Mouse (Mus musculus) v-Abl transformed pro-B cells (cell line): ENCODE measurements around the gene Gjb2.

ENCODE experiments used
- in situ Hi-C, 2 experiments: fragments of 400-800 bp; cut with MboI; formaldehyde crosslinking; loops; one replicate each; pipeline ENCODE4 v1.15.1; 2025; ENCODE audit not compliant: unreplicated experiment in 2 of 2

Gene Gjb2

DNA sequence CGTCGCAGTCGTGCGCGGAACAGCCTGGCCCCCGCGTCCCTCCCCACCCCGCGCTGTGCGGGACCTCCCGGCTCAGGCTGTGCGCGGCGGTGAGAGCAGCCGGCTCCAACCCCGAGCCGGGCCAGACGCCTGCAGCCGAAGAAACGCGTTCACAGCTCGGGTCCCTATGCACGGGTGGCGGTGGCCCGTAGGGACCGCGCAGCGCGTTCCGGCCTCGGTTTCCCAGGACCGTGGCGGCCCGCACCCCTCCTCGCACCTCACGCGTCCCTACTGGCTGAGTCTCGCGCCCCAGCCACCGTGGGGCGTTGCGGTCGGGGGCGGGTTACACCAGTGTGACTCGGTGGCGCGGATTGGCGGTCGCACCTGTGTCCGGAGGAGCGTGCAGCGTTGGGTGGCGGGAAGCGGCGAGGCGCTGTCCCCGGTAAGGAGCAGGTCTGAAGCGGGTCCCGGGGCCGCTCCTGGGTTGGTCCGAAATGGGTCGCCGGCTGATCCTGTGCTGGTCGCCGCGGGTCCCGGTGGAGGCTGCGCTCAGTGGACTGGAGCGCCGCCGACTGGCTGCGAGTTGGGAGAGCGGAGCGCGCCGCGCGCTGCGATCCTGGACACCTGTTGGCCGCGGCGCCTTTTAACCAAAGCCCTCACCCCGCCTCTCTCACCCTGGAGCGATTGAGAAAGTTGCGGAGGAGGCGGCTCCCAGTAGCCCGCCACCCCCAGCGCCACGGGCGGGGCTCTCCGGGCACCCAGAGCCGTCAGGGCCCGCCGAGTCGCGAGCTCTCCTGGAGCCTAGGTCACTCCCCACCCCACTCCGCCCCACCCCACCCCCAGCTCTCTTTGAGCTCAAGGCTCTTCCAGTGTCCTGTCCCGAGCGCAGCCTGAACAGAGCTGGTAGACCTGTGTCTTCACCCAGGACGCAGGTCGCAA, at the start of gene Gjb2:
Gene Gjb2, minus strand, starts transcription at position 597 of the 918 bp plus-strand sequence.
- in situ Hi-C loops, result loop anchor here in 1 of 2 experiments (25.0 kb wide), 1 partner anchor 533 kb away; no protein-coding TSS in a partner anchor

DNA sequence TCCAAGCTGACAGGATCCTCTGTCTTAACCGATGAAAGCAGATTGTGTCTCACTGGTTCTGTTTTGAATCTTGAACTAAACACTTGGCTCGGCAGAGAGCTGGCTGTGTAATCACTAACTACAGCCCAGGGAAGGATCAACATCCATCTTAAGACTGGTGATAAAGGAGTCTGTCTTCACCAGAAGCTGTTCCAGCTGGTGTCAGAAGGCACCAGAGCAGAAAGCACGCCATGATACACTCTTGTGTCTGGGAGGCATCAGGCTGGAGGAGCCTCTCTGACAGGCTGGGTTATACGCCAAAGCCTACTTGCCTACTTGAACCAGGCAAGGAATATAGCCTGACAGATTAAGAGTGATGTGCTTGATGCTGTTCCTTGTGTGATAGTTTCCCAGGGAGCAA, 41.2 kb upstream of the Gjb2 start:
- in situ Hi-C loops, result no loop called here

DNA sequence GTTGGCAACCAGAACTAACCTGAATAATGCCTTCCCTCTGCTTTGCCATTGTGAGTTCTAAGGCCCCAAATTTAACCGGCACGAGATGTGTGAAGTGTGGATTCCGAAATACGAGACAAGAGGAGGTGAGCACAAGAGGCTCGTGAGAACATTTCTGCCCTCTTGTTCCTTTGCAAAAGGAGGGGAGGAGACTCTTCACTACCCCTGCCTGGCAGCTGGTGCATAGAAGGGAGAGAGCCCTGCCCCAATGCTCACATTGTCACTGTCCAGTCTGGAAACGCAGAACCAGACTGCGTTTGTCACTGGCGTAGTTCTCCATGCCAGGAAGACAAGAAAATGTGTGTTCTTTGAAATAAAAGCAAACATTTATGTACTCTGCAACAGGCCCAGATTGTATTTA, 30.8 kb upstream of the Gjb2 start:
- in situ Hi-C loops, result no loop called here

DNA sequence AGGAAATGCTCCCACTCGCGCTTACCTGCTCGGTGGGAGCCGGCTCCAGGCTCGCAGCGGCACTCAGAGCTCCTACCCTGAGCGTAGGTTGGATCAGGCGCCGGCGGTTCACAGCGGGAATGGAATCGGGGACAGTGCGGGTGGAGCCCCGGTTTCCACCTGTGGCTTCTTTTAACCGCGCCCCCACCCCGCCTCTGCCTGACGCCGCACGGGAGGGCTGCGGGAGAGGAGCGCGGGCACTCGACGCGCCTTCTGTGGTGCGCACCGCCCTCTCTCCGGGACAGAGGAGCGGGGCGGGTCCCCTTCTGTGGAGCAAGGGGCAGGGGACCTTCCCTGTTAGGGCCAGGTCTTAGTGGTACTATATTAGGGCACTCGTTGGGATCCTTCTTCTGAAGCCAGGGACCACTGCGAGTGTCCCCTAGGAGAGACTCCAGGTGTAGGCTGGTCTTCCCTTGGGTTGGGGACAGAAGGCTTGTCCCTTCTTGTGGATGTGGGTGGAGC, 28.7 kb upstream of the Gjb2 start, which contains the start of gene Gjb6:
Gene Gjb6, minus strand, starts transcription at position 451 of the 501 bp plus-strand sequence.
- in situ Hi-C loops, result no loop called here

DNA sequence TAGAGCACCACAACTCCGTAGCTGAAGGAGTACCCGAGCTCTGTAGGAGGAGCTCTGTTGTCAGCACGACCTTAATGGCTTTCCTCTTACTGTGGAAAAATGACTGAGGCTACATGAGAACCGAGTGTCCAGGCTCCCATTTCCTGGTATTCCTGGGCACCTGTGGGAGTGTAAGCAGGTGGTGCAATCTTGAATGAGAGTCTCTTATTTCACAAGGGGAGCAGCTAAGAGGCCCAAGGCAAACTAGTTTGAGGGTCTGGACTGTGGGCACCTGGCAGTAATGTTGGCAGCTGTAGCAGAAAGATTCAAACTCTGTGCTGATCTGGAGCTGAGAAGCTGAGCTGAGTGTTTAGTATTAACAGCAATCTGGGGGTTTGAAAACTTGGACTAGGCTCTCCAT, 22.9 kb upstream of the Gjb2 start:
- in situ Hi-C loops, result no loop called here

DNA sequence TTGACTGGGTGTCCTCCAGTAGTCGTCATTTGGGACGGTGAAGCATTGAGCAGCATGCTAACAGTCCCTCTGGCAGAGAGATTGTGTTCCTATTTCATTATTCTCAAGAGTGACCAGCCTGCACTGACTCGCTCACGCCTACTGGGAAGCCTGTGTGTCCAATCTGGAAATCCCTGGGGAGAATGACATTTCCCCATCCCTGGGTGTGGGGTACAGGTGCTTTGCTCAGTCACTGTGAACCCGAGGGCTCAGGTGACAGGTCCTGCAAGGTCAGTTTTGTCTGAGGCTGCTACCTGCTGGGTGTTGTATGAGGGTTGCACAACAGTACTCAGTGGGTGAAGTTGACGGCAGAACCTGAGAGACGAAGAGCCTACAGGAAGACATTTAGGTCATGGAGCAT, 17.8 kb upstream of the Gjb2 start:
- in situ Hi-C loops, result loop anchor here in 1 of 2 experiments (25.0 kb wide), 1 partner anchor 515 kb away; no protein-coding TSS in a partner anchor

DNA sequence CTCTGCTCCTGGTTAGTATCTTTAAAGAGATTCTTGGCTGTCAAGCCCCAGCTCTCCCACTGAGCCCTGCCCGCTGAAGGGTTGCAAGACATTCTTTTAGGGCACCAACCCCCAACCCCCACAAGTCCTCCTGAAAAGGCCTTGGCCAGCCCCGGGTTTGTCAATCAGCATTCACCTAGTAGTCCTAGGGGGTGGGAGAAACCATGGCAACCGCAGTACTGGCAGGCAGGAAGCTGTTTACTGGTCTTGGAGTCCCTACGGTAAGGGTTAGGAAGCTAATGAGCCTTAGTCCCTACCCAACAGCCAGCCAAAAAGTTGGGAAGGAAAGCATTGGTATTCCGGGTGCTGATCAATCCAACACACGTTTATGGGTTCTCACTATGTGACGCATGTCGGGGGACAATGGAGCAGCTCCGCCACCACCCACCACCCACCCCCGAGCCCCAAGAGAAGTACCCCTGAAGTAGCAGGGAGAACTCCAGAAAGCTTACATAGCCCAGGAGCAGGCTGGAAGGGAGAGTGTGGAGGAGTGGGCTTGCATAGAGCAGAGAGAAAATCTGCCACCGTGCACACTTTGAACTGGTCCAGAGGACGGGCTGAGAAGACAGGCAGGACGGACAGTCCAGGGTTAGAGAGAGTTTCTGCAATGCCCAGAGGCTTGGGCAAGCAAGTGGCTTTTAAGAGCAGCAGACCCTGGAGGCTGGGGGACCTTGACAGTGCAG, 11.5 kb upstream of the Gjb2 start, which contains the start of gene Gm4491:
Gene Gm4491, minus strand, starts transcription at position 61 of the 722 bp plus-strand sequence.
- in situ Hi-C loops, result loop anchor here (10.0 to 25.0 kb wide), 3 partner anchors 289 to 529 kb away; no protein-coding TSS in a partner anchor

DNA sequence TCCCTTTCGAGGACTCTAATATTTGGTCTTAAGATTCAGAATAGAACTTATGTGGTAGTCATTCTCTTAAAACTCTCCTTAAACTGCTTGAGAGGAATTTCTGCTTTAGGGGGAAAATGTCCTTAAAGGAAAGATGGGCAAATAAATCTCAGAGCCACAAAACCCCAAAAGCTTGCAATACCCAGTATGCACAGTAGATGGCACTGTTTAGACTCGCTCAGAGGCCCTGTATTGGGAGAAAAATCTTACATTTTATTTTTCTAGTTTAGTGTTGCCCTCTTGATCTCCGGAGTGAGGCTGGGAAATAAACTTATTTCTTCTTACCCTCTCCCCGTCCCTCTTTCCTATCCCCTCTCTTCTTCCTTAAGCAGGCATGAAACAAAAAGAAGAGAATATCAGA, 4.7 kb upstream of the Gjb2 start:
- in situ Hi-C loops, result loop anchor here in 1 of 2 experiments (25.0 kb wide), 1 partner anchor 528 kb away; no protein-coding TSS in a partner anchor

DNA sequence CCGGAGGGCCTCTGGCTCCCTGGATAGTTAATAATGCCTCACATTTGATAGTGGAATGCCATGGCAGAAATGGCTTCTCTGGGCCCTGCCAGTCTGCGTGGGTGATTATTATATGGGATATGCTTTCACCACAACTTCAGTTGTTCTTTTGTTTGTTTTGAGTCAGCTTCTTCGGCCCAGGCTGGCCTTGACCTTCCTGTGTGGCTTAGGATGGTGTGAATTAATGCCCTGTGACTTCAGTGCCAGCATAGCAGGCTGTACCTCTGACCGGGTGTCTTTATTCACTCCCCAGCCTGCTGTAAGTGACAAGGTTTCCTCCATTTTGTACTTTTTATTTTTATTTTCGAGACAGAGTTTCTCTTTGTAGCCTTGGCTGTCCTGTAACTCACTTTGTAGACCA, 3.4 kb upstream of the Gjb2 start:
- in situ Hi-C loops, result loop anchor here in 1 of 2 experiments (25.0 kb wide), 1 partner anchor 529 kb away; no protein-coding TSS in a partner anchor

DNA sequence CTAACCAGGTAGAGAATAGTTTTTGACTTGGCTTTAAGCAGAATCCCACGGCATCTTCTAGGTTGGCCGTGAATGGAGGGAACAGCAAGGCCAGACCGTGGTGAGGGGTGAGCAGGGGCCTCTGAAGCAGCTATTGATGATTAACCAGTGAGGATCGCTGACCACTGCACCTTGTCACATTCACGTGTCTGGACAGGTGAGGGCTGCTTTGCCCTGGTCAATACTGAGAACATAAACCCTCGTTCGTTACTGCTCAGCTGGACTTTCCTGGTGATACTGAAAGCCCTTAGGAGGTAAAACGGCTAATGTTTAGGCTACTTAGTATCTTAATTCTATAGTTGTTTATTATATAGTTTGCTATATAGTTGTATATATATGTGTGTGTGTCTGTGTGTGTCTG, 2.6 kb upstream of the Gjb2 start:
- in situ Hi-C loops, result loop anchor here in 1 of 2 experiments (25.0 kb wide), 1 partner anchor 530 kb away; no protein-coding TSS in a partner anchor

DNA sequence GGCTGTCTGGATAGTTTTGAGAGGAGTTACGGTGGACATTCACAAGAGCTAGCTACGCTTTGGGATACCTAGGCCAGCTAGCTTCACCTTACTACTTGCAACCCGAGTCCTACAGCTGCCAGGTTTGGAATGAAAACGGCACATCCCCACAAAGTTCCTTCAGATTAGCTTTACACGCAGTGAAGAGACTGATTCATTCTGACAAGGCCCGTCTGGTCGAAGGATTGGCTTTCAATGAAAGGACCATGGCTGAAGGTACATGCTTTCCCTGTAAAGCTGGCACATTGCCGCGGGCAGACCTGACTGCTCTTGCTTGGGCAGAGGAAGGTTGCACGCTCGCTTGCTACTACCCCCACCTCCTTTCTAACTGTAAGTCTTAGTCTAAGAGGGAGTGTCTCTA, 1.2 kb upstream of the Gjb2 start:
- in situ Hi-C loops, result loop anchor here in 1 of 2 experiments (25.0 kb wide), 1 partner anchor 532 kb away; no protein-coding TSS in a partner anchor

DNA sequence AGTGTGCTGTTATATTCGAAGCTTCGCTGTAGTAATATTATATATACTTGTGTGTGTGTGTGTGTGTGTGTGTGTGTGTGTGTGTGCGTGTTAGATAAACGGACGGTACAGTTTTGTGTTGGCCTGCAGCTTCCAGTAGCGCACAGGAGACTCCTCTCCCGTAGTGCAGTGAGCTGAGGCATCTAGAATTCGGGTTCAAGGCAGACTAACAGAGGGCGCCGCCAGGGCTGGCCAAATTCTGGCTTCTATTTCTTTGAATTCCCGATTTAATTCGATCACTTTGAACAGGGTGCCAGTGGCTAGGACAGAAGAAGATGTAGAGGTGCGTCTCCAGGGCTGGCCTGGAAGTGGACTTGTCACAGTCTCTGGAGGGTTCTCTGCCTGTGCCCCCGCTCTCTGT, 609 bp upstream of the Gjb2 start:
- in situ Hi-C loops, result loop anchor here in 1 of 2 experiments (25.0 kb wide), 1 partner anchor 532 kb away; no protein-coding TSS in a partner anchor

DNA sequence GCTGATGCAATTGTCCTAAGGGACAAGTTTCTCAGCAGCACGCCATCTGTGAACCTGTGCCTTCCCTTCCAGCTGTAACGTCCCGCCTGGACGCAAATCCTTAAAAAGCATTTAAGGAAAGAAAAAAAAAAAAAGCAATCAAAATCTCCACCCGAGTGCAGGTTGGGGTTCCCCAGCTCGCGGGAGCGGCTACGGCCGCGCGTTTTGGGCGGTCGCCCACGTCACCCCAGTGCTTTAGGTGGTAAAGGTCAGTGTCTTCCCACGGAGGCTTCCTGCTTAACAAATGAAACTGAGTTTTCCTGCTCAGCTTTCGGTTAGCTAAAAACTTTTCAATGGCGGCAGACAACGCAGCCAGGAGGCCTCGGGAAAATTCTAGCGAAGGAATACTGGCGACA, 794 bp downstream of the Gjb2 start:
- in situ Hi-C loops, result loop anchor here in 1 of 2 experiments (25.0 kb wide), 1 partner anchor 534 kb away; no protein-coding TSS in a partner anchor

DNA sequence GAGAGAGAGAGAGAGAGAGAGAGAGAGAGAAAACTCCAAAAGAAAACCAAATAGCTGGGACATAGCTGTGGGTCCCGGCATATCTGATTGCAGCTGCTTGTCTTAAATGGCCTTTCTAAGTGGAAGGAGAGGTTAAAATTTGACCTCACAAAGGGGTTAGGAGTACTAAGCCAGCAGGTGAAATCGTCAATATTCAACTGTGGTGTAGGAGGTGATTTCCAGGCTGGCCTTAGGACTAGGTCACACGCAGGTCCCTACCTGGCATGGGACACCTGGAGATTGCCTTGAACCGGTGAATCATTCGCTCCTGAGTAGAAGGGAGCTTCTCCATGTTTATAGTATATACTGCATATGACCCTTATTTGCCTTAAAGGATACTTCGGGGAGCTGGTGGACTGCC, 1.4 kb downstream of the Gjb2 start:
- in situ Hi-C loops, result loop anchor here in 1 of 2 experiments (25.0 kb wide), 1 partner anchor 534 kb away; no protein-coding TSS in a partner anchor

DNA sequence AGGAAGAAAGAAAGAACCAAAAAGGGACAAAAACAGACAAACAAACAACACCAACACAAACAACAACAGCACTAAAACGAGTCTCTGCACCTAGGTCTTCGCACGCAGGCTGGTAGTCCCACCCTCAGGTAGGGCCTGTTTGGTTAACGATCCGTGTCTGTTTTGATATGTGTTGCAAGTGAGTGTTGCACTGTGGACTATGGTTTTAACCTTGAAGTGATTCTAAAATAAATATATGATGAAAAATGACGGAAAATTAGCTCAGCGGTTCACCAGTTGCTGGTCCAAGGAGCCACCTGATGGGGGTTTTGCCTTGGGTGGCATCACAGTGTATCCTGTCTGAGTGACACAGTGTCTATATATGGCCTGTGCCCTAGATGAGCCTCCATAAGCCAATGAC, 2.9 kb downstream of the Gjb2 start:
- in situ Hi-C loops, result loop anchor here in 1 of 2 experiments (25.0 kb wide), 1 partner anchor 536 kb away; no protein-coding TSS in a partner anchor

DNA sequence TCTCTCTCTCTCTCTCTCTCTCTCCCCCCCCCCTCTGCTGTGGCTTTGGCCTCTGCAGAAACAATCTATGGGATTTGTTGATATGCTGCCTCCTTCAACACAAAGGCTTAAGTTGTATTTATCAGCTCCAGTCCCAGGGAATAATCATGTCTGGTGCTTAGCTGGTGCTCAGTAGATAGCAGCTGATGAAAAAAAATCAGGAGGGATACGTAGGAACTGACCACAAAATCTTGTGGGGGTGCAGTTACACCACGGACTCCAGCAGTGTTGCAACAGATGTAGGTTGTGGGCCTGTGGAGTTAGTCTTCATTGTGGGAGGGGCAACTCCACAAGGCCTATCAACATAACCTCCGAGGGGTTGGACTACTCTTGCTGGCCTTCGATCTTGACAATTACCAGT, 8.6 kb downstream of the Gjb2 start:
- in situ Hi-C loops, result no loop called here

DNA sequence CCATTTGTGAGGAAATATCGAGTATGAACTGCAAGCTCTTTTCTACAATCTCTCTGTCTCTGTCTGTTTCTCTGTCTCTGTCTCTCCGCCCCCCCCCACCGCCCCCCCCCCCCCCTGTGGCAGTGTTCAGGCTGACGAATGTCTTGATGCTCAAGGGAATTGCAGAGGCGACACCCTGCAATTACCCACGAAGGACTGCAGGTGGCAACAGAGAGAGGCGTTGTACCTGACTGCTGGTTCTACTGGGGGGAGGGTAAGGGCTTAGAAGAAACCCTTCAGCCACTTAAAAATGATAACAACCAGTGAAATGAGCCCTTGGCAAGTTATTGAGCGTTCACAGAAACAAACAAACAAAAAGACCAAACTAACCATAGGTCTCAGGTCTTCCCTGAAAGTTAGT, 11.5 kb downstream of the Gjb2 start:
- in situ Hi-C loops, result no loop called here

DNA sequence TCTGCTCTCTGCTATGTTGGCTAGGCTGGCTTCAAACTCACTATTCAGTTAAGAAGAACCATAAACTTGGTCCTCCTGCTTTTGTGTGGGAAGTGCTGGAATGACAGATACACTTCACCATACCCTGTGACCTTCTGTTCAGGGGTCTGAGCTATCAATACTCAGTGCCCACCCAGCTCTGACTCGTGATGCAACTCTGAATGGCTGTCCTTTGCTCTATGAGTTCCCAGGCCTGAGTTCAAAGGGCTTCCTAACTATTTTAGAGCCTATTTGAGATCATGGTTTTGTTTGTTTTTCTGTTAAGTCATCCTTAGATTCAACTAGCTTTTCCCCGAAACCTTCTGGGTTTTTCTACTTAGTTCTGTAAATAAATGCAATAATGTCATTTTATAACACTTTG, 14.5 kb downstream of the Gjb2 start:
- in situ Hi-C loops, result no loop called here

DNA sequence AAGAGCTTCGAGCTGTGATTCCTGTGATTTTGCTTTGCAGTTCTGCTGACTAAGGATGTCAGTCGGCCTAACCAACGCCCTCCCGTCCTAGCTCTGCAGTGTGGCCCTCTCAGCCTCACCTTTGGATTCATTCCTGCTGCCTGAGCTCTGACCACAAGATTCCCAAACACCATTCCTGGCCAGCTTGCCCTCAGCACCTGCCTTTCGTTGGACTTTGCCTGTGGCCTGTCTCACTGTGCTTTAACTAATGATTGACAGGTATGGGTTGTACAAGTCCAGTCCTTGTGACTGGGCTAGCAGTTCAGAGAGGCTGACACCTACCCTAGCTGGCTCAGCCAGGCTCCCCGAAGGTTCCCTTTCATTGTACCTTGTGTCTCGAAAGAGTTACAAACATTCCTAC, 15.4 kb downstream of the Gjb2 start:
- in situ Hi-C loops, result no loop called here

DNA sequence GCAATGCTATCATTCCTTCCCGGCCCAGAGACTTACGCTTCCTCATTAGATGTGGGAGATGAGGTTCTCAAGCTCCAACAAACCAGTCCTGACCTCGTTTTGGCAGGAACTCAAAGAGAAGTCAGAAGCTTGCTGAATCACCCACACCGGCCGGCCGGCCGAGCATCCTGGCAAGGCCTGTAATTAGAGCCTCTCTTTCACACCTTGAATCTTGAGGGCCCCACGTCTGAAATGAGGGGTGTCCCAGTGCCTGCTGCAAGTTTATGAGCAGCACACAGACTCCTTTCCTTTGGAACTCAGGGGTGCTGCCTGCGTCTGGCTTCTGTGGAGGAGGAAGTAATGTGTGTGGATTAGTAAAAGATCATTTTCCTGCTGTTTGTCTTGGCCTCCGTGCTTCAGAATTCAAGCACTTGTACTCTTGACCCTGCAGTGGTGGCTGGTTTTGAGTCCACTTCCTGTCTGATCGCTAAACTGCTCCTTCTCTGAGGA, 20.3 kb downstream of the Gjb2 start:
- in situ Hi-C loops, result no loop called here
